Mouse (Mus musculus) gastrocnemius, postnatal 25 days (tissue): ENCODE measurements at regions not wholly inside any gene's neighbourhood (a gene's known extent, or its start where the extent isn't known, plus 50 kb on each side); places are given as distances from the start of the nearest gene placed in this dataset.

Source experiments
- DNase-seq: peaks from one replicate; pipeline ENCODE4 v3.0.0; 2022

DNA sequence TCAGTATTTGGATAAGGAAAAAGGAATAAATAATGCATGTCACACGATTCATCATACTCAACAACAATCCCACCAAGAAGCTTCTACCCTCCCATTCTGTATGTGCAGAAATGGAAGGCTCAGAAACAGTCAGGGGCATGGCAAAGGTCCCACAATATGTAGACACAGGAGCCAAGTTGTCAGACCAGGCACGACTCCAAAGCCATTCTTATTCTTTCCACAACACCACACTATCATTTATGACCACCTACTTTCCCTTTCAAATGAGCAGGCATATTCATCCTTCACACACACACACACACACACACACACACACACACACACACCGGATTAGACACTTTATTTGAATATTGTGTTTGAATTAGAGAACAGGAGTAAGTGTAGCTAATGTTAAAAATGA, 232.0 kb downstream of the Rab28 start:
- no peak for DNase-seq

DNA sequence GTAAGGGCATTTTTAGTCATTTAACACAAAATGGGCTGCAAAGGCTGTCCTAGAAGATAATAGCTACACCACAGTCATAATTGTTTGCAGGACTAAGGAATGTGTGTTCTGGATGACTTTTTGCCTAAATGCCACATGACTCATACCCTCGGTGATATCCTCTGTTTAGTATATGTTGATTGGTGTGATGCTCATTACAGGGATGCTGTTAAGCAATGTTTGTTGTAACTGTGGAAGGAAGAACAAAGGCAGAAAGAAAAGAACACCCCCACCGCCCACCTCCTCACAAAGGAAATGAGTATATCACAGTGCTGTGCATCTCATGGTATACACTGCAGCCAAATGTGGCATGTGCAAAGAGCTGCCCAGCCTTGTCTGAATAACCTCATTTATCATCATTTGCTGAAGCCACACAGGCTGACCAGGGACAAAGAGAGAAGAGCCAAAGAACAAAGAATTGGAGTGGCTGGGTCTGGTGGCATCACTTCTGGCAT, 262.4 kb downstream of the Rab28 start:
- no peak for DNase-seq

DNA sequence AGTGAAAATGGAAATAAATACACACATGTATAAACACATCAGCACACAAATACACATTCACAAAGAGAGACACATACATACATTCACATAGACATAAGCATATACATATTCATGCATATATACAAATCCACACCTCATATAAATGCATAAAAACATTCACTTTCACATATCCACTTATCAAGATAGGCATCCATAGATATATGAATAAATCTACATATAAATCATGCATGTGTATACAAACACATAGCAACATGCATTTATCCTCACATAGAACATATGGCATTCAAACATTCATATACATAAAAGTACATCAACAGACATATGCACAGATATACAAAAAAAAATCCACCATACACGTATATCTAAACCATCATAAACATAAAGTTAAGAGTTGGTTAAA, 266.9 kb downstream of the Rab28 start:
- no peak for DNase-seq

DNA sequence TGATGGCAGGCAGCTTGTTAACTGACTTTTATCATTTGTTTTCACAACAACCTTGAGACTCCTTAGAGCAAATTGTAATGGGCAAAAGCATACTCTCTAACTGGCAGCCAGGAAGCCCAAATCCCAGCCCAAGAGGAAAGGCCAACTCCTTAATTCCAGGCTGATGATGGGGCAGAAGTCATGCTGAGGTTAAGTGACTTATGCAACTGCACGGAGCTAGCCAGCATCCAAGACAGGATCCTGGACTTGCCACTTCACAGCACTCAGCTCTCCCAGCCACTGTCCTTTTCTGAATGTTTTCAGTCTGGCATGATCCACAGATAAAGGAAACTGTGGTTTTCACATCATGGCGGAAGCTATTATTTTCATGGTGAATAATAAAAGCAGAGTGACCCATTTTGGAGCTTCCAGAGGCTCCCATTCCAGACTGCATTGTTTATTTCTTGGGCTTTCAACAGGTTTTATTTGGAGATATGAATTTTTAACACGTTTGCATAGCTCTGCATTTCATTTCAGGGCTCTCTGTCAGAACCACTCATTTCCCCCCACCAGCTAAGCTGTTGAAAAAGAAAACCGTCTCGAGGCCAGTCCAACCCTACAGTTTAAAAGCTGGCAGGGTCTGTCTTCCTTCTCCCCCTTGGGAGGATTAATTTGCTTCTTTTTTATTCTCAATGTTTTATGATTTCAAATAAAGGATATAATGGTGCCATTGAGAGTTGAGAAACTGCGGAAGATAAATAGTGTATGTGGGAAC, 288.7 kb downstream of the Rab28 start:
- DNase-seq = peak; percentile 52

DNA sequence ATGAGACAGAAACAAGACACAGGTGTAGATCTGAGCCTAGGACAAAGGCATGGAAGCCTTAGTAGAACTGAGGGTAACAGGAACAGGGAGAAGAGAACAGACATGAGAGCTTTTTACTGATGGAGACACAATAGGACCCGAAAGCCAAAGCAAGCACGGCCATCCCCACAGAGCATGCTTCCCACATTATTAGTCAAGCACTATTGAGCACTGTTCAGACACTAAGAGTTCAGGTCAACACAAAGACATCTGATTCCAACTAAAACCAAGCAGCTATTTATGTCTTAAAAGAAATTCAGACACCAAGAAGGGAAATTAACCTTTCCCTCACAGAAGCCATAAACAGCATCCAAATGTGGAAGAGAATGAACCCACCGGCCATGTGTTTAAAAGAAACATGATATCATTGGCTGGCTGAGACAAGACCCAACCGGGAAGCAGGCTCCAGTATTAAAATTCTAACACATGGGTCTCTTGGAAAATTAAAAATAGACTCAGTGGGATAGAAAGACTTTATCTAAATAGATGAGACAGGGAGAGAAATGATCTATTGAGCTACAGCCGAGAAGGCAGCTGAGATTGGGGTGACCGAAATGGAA, 298.8 kb downstream of the Rab28 start:
- DNase-seq = no peak

DNA sequence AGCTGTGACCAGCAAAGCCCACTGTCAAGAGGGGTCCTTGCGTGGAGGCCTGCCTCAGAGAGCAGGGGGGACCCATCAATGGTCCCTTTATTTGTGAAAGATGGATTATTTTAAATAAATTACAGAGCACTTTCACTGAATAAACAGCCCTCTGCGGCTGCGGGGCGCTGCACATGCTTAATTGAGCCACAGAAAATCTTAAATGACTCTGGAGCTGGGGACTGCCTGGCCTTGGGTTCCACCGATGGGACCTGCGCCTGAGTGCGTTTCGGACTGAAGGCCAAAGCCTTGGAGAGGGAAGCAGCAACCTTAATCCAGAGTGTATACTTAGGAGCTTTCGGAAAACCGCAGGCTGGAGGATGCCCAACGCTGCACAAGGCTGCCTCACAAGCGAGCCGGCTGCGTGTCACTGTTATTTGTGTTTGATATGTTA, 315.1 kb downstream of the Rab28 start:
- no peak for DNase-seq

DNA sequence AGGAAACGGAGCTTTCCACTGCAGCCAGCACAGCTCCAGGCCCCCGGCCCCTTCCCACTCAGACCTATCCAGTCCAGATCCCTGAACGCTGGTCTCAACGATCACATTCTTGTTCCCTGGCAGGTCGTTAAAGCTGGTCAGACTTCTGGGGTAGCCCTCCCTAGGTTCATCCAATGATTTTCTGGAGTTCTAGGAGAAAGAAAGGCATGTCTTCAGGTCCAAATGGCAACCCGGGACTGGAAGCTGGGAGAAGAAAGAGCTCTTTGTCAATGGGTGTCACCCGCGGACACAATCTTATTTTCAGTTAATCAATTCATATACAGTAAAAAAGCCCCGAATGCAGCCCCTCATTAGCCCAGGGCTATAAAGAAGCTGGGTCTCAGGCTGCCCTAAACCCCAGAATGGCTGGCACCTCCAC, 315.8 kb downstream of the Rab28 start:
- no peak for DNase-seq

DNA sequence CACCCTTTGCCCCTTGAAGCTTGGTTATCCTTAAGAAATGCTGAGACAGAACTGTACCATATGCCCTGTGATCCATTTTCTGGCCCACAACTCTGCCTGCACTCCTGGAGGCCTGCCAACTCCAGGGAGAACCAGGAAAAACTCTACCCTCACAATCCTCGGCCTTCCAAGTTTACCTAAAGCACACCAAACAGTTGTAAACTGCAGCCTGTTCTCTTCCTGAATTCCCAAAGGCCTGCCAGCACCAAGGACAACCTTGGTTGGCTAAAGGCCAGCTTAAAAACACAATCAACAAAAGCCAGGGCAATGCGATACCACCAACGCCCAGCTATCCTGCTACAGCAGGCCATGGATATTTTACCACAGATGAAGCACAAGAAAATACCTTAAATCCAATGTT, 334.5 kb downstream of the Rab28 start:
- no peak for DNase-seq

DNA sequence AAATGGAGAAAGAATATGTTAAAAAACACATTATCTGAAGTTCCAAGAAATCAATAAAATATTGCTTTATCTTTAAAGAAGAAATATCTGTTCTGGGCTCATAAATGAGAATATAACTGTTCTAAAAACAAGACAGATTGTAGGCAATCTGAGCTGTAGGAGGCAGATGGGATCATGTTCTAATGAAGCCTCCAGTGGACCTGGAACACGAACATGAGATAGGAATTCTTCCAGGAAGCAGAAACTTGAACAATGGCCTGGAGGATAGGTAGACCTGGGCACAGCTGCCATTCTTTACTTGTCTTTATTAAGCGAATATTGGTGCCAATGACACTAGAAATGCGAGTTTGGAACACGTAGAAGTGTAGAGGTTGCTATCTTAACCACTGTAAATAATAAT, 336.5 kb downstream of the Rab28 start:
- no peak for DNase-seq

DNA sequence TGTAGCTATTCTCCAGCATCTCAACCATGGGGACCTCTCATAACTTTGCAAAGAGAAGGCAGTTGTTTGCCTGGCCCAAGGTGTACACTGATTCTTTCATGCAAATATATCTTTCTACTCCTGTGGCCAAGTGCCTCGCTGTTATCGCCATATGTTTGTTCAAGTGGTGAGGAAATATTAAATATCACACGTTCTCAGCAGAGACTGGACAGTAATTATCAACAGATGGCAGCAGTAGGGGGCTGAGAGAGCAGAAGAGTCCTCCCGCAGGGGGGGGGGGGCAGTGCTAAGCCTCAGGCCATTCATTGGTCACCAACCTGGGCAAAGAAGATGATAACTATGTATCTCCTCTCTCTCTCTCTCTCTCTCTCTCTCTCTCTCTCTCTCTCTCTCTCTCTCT, 337.6 kb downstream of the Rab28 start:
- no peak for DNase-seq

DNA sequence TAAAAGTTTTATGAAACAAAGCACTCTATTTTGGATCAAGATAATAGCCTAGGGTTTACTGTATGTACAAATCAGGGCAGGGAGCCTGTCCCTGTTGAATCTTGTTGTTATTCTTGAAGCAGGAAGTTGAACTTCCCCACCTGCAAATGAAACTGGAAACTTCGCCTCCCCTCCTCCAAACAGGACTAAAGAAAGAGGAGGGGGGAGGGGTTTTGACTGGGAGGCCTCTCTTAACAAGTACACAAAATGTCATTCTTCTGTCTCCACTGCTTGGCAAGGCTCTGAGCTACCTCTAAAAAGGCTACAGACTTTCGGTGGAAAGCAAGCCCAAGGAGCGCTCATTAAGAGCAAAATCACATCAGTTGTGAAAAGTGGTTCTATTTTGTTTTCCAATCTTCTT, 338.1 kb downstream of the Rab28 start:
- DNase-seq = no peak

DNA sequence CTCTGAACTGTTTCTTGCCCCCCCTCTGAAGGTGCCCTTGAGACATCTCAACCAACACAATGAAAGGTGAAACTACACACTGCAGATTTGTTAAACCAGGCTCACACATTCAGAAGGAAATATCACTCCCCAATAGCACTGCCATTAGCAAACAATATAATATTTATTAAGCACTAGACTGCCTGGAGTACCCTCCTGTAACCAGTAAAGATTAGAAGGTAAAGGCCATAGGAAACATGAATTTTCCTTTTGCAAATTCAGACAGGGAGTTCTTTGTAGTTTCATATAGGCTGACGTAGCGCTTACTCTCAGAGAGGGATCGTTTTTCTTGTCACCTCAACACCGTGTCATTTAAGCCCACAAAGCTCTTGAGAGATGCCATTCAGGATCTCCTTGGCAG, 342.1 kb downstream of the Rab28 start:
- DNase-seq = no peak

DNA sequence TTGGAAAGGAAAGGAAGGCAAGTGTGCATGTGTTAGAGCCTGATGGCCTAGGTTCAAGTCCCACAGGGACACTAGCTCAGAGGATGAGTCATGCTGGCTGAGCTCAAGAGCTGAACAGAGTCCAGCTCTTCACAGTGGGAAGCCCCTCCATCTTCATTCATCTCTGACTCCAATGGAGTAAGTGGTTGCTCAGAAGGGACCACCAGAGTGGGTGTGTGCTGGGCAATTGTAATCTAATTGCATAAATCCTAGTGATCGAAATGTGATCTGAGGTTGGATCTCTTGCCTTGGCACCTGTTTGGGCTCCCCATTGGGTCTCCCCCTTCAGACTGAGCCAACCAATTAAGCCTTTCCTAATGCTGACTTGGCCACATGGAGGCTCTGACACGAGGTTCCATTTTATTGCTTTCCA, 359.5 kb downstream of the Rab28 start:
- DNase-seq = peak; percentile 24

DNA sequence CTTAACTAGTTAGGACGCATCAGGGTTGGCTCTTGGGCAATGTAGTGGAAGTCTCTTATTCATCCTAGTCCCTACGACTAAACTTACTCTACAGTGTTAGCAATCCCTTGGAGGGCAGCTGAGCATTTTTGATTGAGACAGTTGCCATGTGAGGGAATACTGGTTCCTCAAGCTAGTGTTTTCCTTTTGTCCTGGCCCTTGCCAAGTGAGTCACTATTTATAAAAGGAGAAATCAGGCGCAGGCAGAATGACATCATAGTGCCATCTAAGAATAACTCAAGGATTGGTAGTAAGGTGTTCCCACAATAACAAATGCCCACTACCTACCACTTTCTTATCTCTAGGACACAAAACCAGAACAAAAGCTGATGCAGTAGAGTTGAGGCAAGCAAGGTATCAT, 360.5 kb downstream of the Rab28 start:
- DNase-seq = no peak

DNA sequence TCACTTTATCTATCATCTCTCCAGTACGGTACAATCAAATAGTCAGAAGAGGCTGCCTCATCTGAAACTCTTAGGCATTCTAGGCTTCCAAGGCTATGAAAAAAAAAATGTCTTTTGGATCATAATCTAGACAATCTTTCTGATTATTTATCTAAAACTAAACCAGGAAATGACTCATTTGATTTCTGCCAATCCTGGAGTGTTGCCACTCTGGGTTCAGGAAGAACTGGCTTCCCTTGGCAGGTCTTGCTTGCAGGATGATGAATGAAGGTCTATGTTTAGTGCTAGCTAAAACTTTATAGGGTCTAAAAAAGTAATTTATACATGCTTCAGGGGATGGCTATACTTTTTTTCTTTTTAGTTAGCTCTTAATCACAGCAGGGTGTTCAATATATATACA, 367.4 kb downstream of the Rab28 start:
- no peak for DNase-seq

DNA sequence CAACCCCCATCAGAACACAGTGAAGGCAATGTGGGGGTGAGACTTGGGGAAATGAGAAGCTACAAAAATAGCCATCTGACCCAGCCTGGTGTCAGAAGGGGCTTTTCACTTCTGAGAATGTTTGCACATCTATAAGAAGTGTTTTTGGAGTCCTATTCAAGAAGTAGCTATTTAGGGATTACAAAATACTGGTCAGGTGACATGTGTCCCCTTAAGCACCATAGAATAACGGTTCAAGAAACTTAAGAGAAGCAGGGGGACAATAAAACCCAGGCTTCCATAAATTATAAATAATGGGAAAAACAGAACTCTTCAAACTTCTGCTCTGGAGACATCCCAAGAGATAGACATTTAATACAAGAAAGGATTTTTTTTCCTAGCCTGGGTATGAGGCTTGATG, 411.5 kb downstream of the Rab28 start:
- DNase-seq = no peak

DNA sequence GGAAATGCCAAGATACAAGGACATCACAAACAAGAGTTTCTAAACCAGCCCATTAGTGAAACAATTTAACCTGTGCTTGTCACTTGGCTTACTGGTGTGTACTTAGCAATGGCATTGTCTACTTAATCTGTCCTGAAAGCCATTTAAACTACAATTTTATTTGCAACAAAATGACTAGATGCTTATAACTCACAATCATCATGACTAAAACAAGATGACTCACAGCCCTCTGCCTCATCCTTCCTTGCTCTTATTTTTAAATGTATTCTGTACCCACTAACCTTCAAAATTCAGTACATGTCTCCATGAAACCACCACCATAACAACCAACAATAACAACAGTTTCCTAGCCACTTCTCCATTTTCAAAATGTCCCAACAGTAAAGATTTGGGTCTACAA, 441.2 kb downstream of the Rab28 start:
- DNase-seq = no peak

DNA sequence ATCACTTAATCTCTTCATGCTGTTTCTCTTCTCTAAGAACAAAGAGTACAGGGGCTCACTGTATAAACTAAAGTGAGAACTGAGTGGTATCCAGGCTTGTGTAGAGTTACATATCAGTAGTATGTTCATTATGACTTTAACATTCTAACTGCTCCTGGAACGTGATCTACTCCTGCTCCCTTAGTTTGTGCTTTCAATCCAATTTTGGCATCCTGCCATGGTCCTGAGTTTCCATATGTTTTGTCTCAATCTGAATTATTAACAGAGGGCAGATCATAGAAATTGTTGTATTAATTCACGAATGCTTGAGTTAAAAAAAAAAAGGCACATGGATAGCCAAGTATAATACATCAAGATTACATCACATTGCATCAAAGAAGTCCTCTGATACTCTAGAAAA, 441.6 kb downstream of the Rab28 start:
- no peak for DNase-seq

DNA sequence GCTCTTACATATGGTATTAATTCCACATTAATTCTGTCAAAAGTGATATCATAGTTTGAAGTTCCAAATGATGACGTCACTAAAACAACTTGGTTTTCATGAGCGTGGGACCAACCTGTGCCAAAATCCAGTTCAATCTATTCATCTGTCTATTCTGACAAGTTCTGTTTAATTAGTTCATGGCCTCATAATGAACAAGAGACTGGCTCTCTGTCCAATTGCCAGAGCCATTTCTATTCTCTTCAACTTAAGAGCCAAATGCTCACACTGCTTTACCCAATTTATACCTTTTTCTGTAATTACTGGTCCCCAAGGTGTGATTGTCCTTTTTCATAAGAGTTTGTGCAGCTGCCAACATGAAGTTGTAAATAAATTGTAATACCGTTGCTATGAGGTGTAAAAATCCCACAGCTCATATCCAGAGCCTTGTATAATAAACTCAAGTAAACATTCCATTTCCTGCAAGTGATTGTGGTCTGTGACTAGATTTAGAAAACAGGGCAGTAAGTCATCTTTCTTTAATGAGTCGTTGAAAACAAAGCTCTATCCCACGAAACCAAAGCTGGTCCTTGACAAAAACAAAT, 446.2 kb downstream of the Rab28 start:
- no peak for DNase-seq
